Mouse (Mus musculus) cerebellum, postnatal 10 days (tissue): Measurements from ENCODE around the gene 1700020A23Rik.
"Not testable (repeated sequence)": the region's sequence is repeated elsewhere in the genome, so short reads cannot be mapped to it uniquely, and the experiment has no call there.

Experiments used
- DNase-seq, 2 experiments: peaks; one replicate each; pipeline ENCODE4 v3.0.0; 2021; ENCODE audit warnings: mixed read lengths in 2 of 2

Gene 1700020A23Rik

GRCm38 (mm10) chr2:130404939-130405338 is at the start of gene 1700020A23Rik, which contains the start of gene Gm28372:
Gene 1700020A23Rik, plus strand, starts transcription at chr2:130405259.
Gene Gm28372, plus strand, starts transcription at chr2:130405239.
- DNase-seq = no peak

DNA sequence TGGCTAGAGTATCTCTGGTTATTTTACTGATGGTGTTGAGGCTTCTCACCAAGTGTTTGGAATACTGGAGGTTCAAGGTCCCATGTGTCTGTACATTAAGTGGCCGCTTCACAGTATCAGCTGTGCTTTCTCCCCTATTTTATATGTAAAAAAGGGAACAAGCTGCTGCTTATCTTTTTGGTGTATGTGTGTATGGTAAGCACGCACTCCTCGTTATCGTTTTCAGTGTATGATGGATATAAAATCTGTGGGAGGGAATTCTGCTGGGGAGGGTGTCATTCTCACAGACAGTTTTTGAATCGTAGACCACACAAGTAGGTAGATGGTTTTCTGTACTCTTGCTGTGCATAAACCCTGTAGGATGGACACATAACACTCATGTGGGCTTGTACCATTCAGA is 47.5 kb upstream of the 1700020A23Rik start:
- no peak for DNase-seq

DNA sequence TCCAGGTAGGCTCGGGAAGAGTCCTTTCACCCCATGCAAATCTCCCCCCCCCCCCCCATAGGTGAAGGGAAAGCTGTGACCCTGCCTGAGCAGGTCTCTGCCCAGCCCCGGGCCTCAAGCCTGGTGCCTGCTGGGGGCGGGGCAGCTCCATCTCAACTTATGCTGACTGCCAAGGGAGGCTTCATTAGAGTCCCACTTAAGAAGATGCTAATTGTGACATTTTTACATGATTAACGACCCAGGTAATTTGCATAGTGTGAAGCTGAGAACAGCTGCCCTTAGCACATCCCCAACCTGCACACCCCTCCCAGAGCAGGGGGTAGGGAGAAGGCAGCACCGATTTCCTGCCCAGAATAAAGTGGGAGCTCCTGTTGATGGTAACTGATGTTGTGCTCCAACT is 46.2 kb upstream of the 1700020A23Rik start:
- DNase-seq = no peak

GRCm38 (mm10) chr2:130362511-130363026 is 42.5 kb upstream of the 1700020A23Rik start:
- DNase-seq = peak; percentile 67 to 69

DNA sequence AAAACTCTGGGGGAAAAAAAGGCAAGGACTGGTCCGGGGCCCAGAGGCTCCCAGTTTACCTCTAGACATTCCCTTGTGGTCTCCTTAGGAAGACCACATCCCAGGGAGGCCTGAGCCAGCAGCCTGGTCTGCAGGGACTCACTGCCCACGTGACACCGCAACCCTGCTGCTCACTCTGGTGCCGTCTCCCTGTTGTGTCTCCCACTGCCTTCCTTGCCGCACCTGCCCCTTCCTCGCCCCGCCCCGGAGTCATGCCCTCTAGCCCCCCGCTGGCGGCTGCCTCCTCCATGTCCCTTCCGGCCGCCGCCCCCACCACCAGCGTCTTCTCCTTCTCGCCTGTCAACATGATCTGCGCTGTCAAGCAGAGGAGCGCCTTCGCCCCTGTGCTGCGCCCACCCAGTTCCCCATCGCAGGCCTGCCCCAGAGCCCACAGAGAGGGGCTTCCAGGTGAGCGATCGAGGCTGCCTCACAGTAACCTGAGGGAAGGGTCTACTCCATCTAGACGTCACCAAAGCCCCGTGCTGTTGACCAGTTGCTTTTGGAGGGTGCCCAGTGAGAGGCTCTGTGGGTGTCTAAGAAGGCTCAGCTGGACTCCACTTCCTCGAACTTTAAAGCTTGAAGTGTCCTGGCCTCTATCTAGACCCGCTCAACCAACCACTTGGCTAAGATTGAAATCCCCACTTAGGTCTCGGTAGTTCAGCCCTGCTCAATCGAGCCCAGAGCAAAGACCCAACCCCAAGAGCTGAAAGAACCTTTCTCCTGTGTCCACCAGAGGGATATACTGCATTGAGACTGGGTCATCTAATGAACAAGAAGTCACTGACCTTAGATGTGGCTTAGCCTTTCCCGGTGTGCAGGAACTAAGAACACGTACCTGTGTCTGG is 39.6 kb upstream of the 1700020A23Rik start:
- DNase-seq = peak; percentile 11 to 12

GRCm38 (mm10) chr2:130367386-130367785 is 37.7 kb upstream of the 1700020A23Rik start:
- no peak for DNase-seq

DNA sequence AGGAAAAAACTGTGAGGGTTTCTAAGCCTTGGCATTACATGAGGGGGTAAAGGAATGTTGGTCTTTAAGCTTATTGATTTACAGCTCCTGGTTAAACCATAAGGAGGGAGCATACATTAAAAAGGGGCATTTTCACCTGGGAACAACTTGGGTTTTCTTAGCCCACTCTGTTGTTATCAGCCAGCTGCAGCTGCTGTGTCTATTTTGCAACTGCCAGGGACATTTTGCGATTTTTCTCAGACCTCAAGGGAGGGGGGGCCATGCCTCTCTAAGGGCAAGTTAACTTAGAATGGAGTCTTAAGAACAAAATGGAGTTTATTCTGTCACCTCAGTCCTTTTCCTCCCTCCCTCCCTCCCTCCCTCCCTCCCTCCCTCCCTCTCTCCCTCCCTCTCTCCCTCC is 32.0 kb upstream of the 1700020A23Rik start:
- not testable (repeated sequence) for DNase-seq

GRCm38 (mm10) chr2:130374951-130375350 is 30.1 kb upstream of the 1700020A23Rik start:
- DNase-seq = peak; percentile 22 to 59

DNA sequence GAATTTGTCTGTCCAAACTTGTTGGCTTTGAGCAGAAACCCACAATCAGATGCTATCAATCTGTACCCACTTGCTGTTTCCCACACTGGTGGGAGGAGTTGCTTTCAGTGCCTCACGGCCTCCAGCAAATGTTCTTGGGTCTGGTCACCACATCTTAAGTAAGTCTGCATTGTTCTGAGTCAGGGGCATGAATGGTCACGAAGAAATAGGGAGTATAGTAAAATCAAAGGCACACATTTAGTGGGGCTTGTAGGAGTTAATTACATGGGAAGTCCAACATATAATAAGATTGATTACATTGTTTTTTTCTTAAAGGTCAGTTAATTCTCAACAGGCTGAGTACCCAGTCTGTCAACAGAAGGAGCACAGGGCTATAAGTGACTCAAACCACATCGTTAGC is 21.9 kb upstream of the 1700020A23Rik start:
- DNase-seq = no peak

DNA sequence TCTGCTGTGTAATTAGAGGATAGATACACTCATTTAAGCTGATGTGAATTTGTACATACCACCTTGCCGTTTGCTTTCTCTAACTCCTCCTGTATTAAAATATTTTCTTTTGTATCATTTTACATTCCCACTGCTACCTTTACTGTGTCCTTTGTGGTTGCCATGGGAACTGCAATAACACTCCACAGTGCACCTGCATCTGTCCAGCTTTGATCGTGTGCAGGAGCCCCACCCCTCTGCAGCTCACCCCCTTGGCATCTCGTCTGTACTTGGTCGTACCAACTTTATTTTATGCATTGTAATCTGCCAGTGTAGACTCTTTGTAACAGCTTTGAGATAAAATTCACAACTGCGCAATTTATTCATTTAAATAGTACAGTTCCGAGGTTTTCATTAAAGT is 21.2 kb upstream of the 1700020A23Rik start:
- no peak for DNase-seq

DNA sequence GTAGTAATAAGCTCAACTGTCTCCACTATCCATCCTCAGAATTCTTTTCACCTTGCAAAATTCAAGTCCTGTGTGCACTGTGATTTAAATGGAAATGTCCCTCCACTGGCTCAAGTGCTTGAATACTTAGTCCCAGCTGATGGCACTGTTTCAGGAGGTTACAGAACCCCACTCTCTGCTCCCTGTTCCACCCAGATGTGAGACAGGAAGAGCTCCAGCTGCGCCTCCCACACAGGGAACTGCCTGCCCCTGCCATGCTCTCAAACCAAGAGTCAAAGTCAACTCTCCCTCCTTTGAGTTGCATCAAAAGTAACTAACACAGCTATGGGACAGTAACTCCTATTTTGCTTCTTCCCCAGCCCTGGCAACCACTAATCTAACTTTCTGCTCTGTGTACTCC is 18.8 kb upstream of the 1700020A23Rik start:
- DNase-seq = no peak

GRCm38 (mm10) chr2:130388796-130389195 is 16.3 kb upstream of the 1700020A23Rik start:
- no peak for DNase-seq

DNA sequence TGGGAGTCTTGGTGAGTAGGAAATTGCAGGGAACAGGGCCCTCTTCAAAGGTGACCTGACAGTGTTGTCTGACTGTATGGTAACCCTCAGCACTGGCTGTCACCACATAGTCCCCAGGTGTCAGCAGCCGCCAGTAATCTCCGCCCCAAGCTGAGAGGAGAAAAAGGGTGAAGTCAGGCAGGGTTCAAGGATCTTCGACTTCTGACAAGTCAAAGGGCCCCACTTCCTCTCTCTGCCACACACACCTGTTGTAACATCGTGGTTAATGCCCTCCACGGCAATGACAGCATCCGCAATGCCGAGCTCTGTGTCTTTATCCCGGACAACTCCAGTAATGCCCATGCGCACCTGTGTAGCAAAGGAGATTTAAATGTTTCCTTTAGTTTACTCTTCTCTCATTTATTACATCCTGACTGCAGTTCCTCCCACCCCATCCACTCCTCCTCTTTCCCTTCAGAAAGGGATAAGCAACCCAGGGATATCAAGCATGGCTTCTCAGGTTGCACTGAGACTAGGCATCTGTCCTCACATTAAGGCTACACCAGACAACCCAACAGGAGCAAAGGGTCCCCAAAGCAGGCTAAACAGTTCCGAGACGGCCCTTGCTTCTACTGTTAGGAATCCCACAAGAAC is 13.9 kb upstream of the 1700020A23Rik start:
- no peak for DNase-seq

- DNase-seq = no peak
Observed at GRCm38 (mm10) chr2:130392836-130393235, 12.2 kb upstream of the 1700020A23Rik start.

DNA sequence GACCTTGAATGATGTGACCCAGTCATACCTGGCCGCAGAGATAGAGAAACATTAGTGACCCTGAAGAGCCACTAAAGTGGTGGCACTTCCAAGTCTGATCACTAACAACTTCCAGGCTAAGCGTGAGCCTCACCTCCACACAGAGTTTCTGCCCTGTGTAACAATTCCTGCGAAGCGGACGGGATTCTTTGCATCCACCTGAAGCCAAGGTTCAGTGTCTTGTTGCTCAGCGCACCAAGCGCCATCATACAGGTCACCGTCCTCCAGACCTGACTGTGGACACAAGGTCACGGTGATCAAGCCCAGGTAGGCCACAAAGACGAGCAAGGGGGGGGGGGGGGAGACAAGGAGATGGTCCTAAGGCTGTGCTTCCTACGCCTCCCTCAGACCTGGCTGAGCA is 9.4 kb upstream of the 1700020A23Rik start:
- no peak for DNase-seq

DNA sequence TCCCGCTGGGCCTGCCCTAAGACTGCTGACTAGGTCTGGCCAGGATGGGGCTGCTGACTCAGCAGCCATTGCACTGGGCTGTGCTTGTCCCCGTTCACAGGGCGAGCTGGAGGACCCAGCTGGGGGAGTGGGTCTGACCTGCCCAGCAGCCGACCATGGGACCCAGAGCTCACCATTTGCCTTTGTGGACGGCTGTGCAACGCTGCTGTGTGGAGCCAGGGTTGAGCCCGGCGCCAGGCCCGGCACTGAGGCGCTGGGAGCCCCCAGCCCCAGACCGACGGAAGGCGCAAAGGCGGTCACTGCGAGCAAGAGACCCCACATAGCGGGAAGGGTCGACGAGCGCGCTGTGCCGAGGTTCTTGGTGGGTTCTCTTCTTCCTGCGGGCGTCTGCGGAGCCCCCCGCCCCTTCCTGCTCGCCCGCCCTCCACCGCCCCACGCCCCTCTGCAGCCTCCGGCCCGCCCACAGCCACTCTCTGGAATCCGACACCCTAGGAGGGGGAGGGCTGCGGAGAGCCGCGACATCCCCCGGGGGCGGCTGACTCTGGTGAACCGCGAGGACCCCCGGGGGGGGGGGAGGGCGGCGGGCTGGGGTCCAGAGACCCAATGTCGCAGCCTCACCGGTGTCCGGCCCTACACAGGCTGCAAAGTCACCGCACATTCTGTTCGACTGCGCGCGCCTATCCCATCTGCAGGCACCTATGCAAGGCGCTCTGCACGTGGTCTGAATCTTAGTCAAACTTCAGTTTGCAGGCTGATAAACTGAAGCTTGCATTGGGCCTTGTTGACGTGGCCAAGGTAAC is 7.7 kb upstream of the 1700020A23Rik start, which contains the start of gene Cpxm1:
Cpxm1 (minus strand) TSS at position 389 of the 800 bp plus-strand sequence.
- DNase-seq = peak; percentile 22 to 39

DNA sequence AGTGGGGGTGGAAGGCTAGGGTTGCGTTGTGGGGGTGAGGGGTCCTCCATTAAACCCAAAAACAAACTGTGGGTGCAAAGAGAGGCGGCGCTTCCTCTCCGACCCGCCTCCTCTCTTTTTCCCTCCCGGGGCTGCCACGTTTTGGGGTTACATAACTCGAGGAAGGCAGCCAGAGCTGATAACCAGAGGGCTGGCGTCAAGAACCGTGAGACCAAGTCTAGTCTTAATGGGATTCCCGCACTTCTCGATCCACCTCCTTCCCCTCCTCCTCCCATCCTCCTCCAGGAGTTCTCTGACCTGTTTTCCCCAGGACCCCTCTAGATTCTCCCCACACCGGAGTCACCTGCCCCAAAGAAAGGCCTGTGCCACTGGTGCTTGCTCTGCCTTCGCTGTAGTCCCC is 7.0 kb upstream of the 1700020A23Rik start:
- DNase-seq = no peak

- DNase-seq = no peak
Observed at GRCm38 (mm10) chr2:130400046-130400445, 5.0 kb upstream of the 1700020A23Rik start.

DNA sequence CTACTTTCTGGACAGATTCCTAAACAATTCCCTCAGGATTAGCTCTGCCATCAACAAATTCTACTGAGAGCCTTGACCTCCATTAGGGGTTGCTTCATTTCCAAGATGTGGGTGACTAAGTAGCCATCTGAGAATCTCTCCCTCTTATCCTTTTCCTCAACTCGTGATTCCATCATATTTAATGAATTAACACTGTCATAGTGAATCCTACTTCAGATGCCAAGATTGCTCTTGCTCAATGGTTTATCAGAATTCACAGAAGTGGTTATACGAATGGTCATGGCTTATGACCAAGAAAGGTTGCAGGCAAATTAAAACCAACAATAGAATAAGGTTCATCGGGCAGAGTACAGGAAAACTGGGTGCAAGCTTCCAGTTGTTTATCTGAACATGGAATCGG is 3.2 kb upstream of the 1700020A23Rik start:
- no peak for DNase-seq

DNA sequence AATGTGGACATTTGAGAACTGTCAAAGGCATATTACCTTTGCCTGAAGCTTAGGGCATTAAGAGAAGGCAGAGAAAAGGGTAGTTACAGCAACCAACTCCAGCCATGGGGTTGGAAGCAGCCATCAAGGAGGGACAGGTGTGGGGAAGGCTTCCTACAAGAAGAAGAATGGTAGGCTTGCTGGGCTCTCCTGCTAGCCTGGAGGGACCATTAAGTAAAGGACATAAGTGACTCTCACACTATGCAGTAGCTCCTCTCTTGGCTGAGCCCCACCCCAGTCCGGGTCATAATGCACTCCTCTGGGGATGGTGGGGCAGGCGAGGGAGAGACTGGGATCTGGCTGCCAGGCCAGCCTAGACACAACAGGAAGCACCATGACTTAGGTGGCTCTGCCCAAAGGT is 1.1 kb downstream of the 1700020A23Rik start, which contains the start of gene Tmem239:
Tmem239 (plus strand) TSS at position 301 of the 400 bp plus-strand sequence.
- no peak for DNase-seq

GRCm38 (mm10) chr2:130408194-130408593 is 3.1 kb downstream of the 1700020A23Rik start:
- peak; percentile 50 to 66 for DNase-seq
